8 mouse cellular contexts compared by ENCODE assay signal in genomic region chr11:90687460-90688416, GRCm38 (mm10). TPM values are rescaled to one million over a fixed set of nuclear protein-coding genes. Genes with fewer than 3 reads are reported as not detected.
DNase-seq lines count a peak whose midpoint lies in the region; ATAC-seq and TF ChIP-seq lines count a peak whose summit lies in the region.

TSS of gene Tom1l1 (minus strand) at chr11:90688366.

- no peaks in the 10 kb centered on the region for H3K9me3 ChIP-seq in E14TG2a.4 (ENCODE audit: low read length)
- no peaks in the 10 kb centered on the region for H3K9me3 ChIP-seq in forebrain, embryonic 12.5 days
- H3K9me3 ChIP-seq in heart, embryonic 15.5 days (replicated peaks): no peaks in the 10 kb centered on the region
- H3K9me3 ChIP-seq in liver, embryonic 11.5 days (ENCODE audit: control insufficient read depth, low read length): no peaks in the 10 kb centered on the region
- H3K9me3 ChIP-seq in stomach, postnatal 0 days (ENCODE audit: control insufficient read depth, low read length): no peaks in the 10 kb centered on the region

- H3K36me3 ChIP-seq in E14TG2a.4 (ENCODE audit: insufficient read depth, low read length): peaks cover 20% of the 10 kb centered on the region
- H3K36me3 ChIP-seq in forebrain, embryonic 12.5 days (replicated peaks): 0 out of 2 replicates have a peak, but pooled peaks cover 2% of the 10 kb centered on the region
- peaks cover 4% of the 10 kb centered on the region; the same call in 1 of the 2 replicates for H3K36me3 ChIP-seq in heart, embryonic 15.5 days
- H3K36me3 ChIP-seq in liver, embryonic 11.5 days (ENCODE audit: control insufficient read depth, insufficient read depth, low read length): no peaks in the 10 kb centered on the region
- no peaks in the 10 kb centered on the region for H3K36me3 ChIP-seq in myocyte (ENCODE audit: control insufficient read depth, insufficient read depth)
- H3K36me3 ChIP-seq in stomach, postnatal 0 days (ENCODE audit: control insufficient read depth, insufficient read depth, low read length): no peaks in the 10 kb centered on the region

- H3K9ac ChIP-seq in forebrain, embryonic 12.5 days: peak within 1 kb of the TSS; percentile 55
- peak within 1 kb of the TSS; percentile 72 for H3K9ac ChIP-seq in heart, embryonic 15.5 days
- peak within 1 kb of the TSS; percentile 76 for H3K9ac ChIP-seq in liver, embryonic 11.5 days (ENCODE audit: low read depth, low read length)
- peak within 1 kb of the TSS; percentile 68 for H3K9ac ChIP-seq in stomach, postnatal 0 days (ENCODE audit: low read length)

- ATAC-seq in cerebellum, adult (ENCODE audit: insufficient number of reproducible peaks, low FRiP score, low TSS enrichment): peak; percentile 82
- ATAC-seq in forebrain, embryonic 12.5 days (ENCODE audit: low FRiP score): peak; percentile 94
- ATAC-seq in heart, embryonic 15.5 days (replicated peaks; ENCODE audit: insufficient number of reproducible peaks, insufficient read depth, low FRiP score, low read depth): peak; percentile 88
- ATAC-seq in liver, embryonic 11.5 days (replicated peaks; ENCODE audit: low FRiP score): peak; percentile 94
- peak; percentile 94 for ATAC-seq in stomach, postnatal 0 days (ENCODE audit: low FRiP score, low TSS enrichment)

- WGBS in forebrain, embryonic 12.5 days: 6% methylated on average over 47 of the region's 47 CpGs
- 5% methylated on average over 47 of the region's 47 CpGs for WGBS in heart, embryonic 15.5 days
- WGBS in liver, embryonic 11.5 days: 6% methylated on average over 47 of the region's 47 CpGs
- WGBS in stomach, postnatal 0 days: 4% methylated on average over 47 of the region's 47 CpGs

- 0 out of 2 replicates have a peak within 1 kb of the TSS, but pooled peaks have one; percentile 31 for H3K27ac ChIP-seq in forebrain, embryonic 12.5 days
- 0 out of 2 replicates have a peak within 1 kb of the TSS, but pooled peaks have one; percentile 36 for H3K27ac ChIP-seq in heart, embryonic 15.5 days
- H3K27ac ChIP-seq in liver, embryonic 11.5 days (ENCODE audit: low read depth, low read length): peak within 1 kb of the TSS; percentile 35
- peak within 1 kb of the TSS; percentile 76 for H3K27ac ChIP-seq in stomach, postnatal 0 days (replicated peaks)

- H3K79me2 ChIP-seq in myocyte (ENCODE audit: control insufficient read depth, insufficient read depth): no peaks in the 10 kb centered on the region

- H3K4me2 ChIP-seq in forebrain, embryonic 12.5 days: peak within 1 kb of the TSS; percentile 85
- peak within 1 kb of the TSS; percentile 95 for H3K4me2 ChIP-seq in heart, embryonic 15.5 days
- H3K4me2 ChIP-seq in liver, embryonic 11.5 days: peak within 1 kb of the TSS; percentile 70
- peak within 1 kb of the TSS; percentile 62 for H3K4me2 ChIP-seq in myocyte (ENCODE audit: low read depth)
- H3K4me2 ChIP-seq in stomach, postnatal 0 days (replicated peaks; ENCODE audit: low read depth): peak within 1 kb of the TSS; percentile 82

- DNase-seq in kidney, postnatal 25 days: peak; percentile 79 to 92
- DNase-seq in liver, embryonic 11.5 days (ENCODE audit: low spot score): peak; percentile 79
- peak; percentile 92 for DNase-seq in stomach, postnatal 0 days (ENCODE audit: low spot score)

- peaks cover 24% of the 10 kb centered on the region for H3K27me3 ChIP-seq in E14TG2a.4 (ENCODE audit: insufficient read depth, low read length)
- peaks cover 11% of the 10 kb centered on the region; the same call in 1 of the 2 replicates for H3K27me3 ChIP-seq in forebrain, embryonic 12.5 days
- no peaks in the 10 kb centered on the region for H3K27me3 ChIP-seq in heart, embryonic 15.5 days
- H3K27me3 ChIP-seq in liver, embryonic 11.5 days (replicated peaks; ENCODE audit: control insufficient read depth, insufficient read depth, low read length): no peaks in the 10 kb centered on the region
- no peaks in the 10 kb centered on the region for H3K27me3 ChIP-seq in myocyte (ENCODE audit: control insufficient read depth, insufficient read depth, insufficient read length)
- H3K27me3 ChIP-seq in stomach, postnatal 0 days (ENCODE audit: control insufficient read depth, insufficient read depth, low read length): no peaks in the 10 kb centered on the region

- no peak for TF ChIP-seq EP300 in stomach, postnatal 0 days (optimal IDR thresholded peaks at IDR 0.05)

- peaks cover 21% of the 10 kb centered on the region for H3K4me1 ChIP-seq in E14TG2a.4 (replicated peaks; ENCODE audit: low read depth, low read length)
- H3K4me1 ChIP-seq in forebrain, embryonic 12.5 days: peaks cover 11% of the 10 kb centered on the region
- peaks cover 19% of the 10 kb centered on the region for H3K4me1 ChIP-seq in heart, embryonic 15.5 days (replicated peaks)
- H3K4me1 ChIP-seq in liver, embryonic 11.5 days (replicated peaks; ENCODE audit: control insufficient read depth, insufficient read depth, low read length): peaks cover 18% of the 10 kb centered on the region
- peaks cover 2% of the 10 kb centered on the region; the same call in 1 of the 2 replicates for H3K4me1 ChIP-seq in stomach, postnatal 0 days (replicated peaks; ENCODE audit: control insufficient read depth, insufficient read depth)

- no peak for TF ChIP-seq CTCF in E14TG2a.4 (conservative IDR thresholded peaks at IDR 0.05; ENCODE audit: low read length)
- TF ChIP-seq CTCF in stomach, postnatal 0 days (IDR thresholded peaks at IDR 0.05; ENCODE audit: low read depth): peak; percentile 41; the same call in 1 of the 2 replicates

- no peak for TF ChIP-seq POLR2A in myocyte (IDR thresholded peaks at IDR 0.05; ENCODE audit: insufficient read length, low read depth)

- H3ac ChIP-seq in myocyte (ENCODE audit: control insufficient read depth, insufficient read length): no peak within 1 kb of the TSS

- H3K4me3 ChIP-seq in E14TG2a.4 (replicated peaks; ENCODE audit: low read length) (peak within 1 kb of the TSS; percentile 85), myocyte (peak within 1 kb of the TSS; percentile 17)
- peak within 1 kb of the TSS; percentile 62 for H3K4me3 ChIP-seq in forebrain, embryonic 12.5 days (replicated peaks)
- peak within 1 kb of the TSS; percentile 80 for H3K4me3 ChIP-seq in heart, embryonic 15.5 days
- H3K4me3 ChIP-seq in liver, embryonic 11.5 days (ENCODE audit: low read depth, low read length): peak within 1 kb of the TSS; percentile 73
- peak within 1 kb of the TSS; percentile 73 for H3K4me3 ChIP-seq in stomach, postnatal 0 days (ENCODE audit: low read depth, low read length)

TF ChIP-seq in myocyte, 11 proteins besides CTCF, POLR2A, EP300 and RAD21:
- TF ChIP-seq MYOD1 (IDR thresholded peaks at IDR 0.05; ENCODE audit: control insufficient read depth in 1 of 3, insufficient read length in 2 of 3, low read depth in 2 of 3): no peak
- TF ChIP-seq SRF (IDR thresholded peaks at IDR 0.05; ENCODE audit: control insufficient read depth, insufficient read length, low read depth): no peak
- TF ChIP-seq REST (IDR thresholded peaks at IDR 0.05; ENCODE audit: insufficient read depth, insufficient read length): no peak
- no peak for TF ChIP-seq POLR2AphosphoS2 (IDR thresholded peaks at IDR 0.05; ENCODE audit: insufficient read length, low read depth)
- no peak for TF ChIP-seq TCF12 (IDR thresholded peaks at IDR 0.05; ENCODE audit: insufficient read depth, poor library complexity, severe bottlenecking)
- no peak for TF ChIP-seq E2F4 (IDR thresholded peaks at IDR 0.05; ENCODE audit: insufficient read depth)
- TF ChIP-seq TCF3 (IDR thresholded peaks at IDR 0.05; ENCODE audit: insufficient read length, low read depth): no peak
- TF ChIP-seq MYOG (IDR thresholded peaks at IDR 0.05; ENCODE audit: control insufficient read depth in 1 of 3, insufficient read depth in 1 of 3, insufficient read length in 2 of 3, low read depth in 2 of 3): no peak
- no peak for TF ChIP-seq MAX (IDR thresholded peaks at IDR 0.05; ENCODE audit: low read depth)
- no peak for TF ChIP-seq USF1 (IDR thresholded peaks at IDR 0.05; ENCODE audit: low read depth)
- TF ChIP-seq CEBPB (IDR thresholded peaks at IDR 0.05; ENCODE audit: insufficient read depth, poor library complexity, severe bottlenecking): no peak

RNA-seq across cellular contexts. Expression of gene Tom1l1, which starts in this region (rescaled TPM):
- 15.9 and 18.1 TPM in 2 replicates for polyA plus RNA-seq in forebrain, embryonic 12.5 days (2016; fragmentation: Nextera tagmentation; extraction: Ambion mirVana)
- polyA plus RNA-seq in heart, embryonic 15.5 days (2015; fragmentation: Nextera tagmentation; extraction: Ambion mirVana): 26.8 and 28.9 TPM in 2 replicates
- polyA plus RNA-seq in liver, embryonic 11.5 days (2014; fragmentation: Nextera tagmentation; extraction: Ambion mirVana): 60.7 and 66.0 TPM in 2 replicates
- 2.7 TPM for polyA plus RNA-seq in myocyte (2012; fragmentation: generic; extraction: Trizol)
- 36.5 and 37.1 TPM in 2 replicates for polyA plus RNA-seq in stomach, postnatal 0 days (2015; fragmentation: Nextera tagmentation; extraction: Ambion mirVana)

Comparison
In these comparisons a context has a peak if more than half of its experiments do, and no peak if none do; other contexts are left out.
1. Peak in every context shown above with its lines: DNase-seq, ATAC-seq, H3K4me3 ChIP-seq and H3K27ac ChIP-seq.
2. H3K4me3 ChIP-seq: peak in every context shown above with its lines; median percentile 85 in E14TG2a.4; 80 in heart, embryonic 15.5 days; 73 in liver, embryonic 11.5 days; 73 in stomach, postnatal 0 days; 62 in forebrain, embryonic 12.5 days; 17 in myocyte.